Mouse (Mus musculus): Measurements from ENCODE around the gene Psap.

The Psap gene

GRCm38 (mm10) chr10:60347768-60348610, 70.6 kb downstream of the Psap start:
- DNase-seq (ENCODE audit: extremely low spot score, low read depth, low spot score), result no peak

DNA sequence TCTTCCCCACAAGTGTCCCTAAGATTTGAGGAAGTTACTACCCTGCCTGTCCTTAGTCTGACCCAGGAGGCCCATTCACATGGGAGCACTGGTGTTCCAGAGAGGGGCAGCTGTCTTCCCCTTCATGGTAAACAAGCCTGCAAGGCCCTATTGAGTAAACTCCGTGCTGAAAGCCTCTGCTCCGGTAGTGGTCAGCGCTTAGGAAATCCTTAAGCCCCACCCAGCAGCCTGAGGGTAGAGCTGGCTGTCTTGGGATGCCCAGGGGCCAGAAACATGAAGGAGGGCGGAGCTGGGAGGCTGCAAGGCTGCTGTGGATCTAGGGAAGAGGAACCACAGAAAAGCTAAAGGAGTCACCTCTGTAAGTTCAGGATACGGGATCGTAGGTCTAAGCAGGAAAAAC, 71.6 kb downstream of the Psap start:
- DNase-seq (ENCODE audit: extremely low spot score, low read depth, low spot score), result no peak

GRCm38 (mm10) chr10:60349644-60350043, 72.2 kb downstream of the Psap start:
- DNase-seq (ENCODE audit: extremely low spot score, low read depth, low spot score), result no peak

DNA sequence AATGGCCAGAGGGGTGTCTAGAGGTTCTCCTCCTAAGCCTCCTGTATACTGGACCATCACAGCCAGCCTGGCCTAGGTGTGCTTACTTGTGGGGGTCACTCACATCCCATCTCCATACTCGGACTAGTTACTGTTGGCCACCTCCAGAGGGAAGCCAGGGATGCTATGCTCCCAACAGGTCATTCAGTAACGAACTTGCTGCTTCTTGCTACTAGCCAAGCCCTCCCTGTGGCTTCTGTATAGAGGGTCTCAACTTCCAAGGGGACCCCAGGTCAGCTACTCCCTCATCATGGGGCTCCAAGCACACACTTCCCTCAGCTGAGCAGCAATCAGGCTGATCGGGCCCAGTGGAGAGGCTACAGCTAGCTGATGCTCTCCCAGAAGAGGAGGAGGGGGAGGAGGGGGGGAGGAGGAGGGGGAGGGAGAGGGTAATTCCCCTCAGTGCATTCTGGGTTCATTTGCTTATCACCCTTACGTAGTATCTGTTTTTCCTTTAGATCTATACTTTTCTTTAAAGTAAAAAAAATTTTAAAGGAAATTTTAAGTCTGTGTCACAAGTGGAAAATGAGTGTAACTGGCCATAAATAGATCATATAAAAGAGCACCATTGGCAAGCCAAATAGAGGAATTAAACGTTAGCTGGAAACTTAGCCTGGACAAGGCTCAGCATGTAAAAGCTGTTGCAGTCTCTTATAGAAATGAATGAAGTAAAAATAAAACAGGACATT, 72.8 kb downstream of the Psap start:
- no peak for DNase-seq (ENCODE audit: extremely low spot score, low read depth, low spot score)

DNA sequence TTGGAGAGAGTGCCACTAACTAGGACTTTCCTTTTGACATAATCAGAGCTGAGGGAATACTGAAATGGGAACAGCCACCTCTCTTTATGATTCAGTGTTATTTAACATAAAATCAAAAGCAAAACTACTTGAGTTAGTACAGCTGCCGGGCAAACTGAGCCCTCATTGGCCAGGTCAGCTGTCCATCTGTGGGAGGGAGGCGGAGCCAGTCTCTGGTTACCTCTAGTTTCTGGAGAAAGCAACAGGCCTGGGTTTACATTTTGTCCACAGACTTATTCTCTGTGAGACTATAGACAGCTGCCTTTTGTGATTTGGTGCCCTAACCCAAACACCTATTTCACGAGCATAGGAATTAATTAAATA, 73.4 kb downstream of the Psap start:
- DNase-seq (ENCODE audit: extremely low spot score, low read depth, low spot score), result peak; percentile 70

- no peak for DNase-seq (ENCODE audit: extremely low spot score, low read depth, low spot score)
These were observed 73.8 kb downstream of the Psap start for GRCm38 (mm10) chr10:60351248-60351647.

DNA sequence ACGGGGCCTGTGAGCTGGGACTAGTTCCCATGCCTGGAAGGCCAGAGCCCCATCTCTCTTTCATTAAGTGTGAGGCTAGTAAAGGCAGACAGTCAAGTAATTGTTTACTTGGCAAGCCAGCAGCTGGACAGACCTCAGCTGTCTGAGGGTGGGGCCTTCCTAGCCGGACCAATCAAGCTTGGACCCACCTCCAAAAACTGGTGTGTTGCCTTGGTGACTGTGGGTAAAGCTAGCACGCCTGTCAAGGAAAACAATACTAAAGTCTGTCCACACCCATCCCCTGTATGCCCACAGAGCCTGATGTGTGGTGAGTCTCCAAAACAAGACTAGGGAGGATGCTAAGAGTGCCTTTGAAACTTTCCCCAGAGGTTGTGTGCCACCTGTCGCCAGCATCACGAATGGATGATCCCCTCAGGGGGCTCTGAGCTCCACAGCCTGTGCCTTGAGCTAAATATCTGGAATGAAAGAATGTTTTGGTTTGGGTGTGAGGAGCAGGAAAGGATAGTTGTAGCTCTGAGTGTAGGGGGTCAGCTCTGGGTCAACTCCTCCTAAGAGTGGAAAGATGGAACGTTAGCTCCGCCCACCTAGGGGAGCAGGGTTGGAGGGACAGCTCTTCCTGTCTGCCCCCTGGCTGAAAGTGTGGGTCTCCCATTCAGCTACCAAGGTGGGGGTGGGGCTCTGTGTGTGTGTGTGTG, 74.5 kb downstream of the Psap start:
- DNase-seq (ENCODE audit: extremely low spot score, low read depth, low spot score), result no peak

Data from hindlimb bud, embryonic 11.5 days (tissue).